Comparison of ENCODE assay signal across 24 mouse cellular contexts in genomic region chr5:141896402-141896801, GRCm38 (mm10).
"Had no signal": no experiment of that assay in that cellular context is flagged by ENCODE, and none has a peak within 500 bp of the region (broad histone marks: within the 10 kb centered on the region; RNA-seq: fewer than 3 reads in every experiment).

No protein-coding gene starts in this region.

- H3K4me3 ChIP-seq: heart, embryonic 12.5 days; hindbrain, embryonic 13.5 days; hindbrain, embryonic 15.5 days; kidney, embryonic 15.5 days; limb, embryonic 13.5 days; limb, embryonic 15.5 days; liver, embryonic 12.5 days had no signal

- H3K9ac ChIP-seq: heart, embryonic 12.5 days; hindbrain, embryonic 13.5 days; hindbrain, embryonic 15.5 days; kidney, embryonic 15.5 days; limb, embryonic 13.5 days; limb, embryonic 15.5 days; liver, embryonic 12.5 days; liver, embryonic 14.5 days had no signal

- H3K27me3 ChIP-seq: heart, embryonic 12.5 days; hindbrain, embryonic 13.5 days; hindbrain, embryonic 15.5 days; kidney, embryonic 15.5 days; limb, embryonic 13.5 days; limb, embryonic 15.5 days; liver, embryonic 12.5 days had no signal

- H3K4me1 ChIP-seq: hindbrain, embryonic 13.5 days; hindbrain, embryonic 15.5 days; kidney, embryonic 15.5 days; limb, embryonic 13.5 days; limb, embryonic 15.5 days; liver, embryonic 12.5 days had no signal

- H3K9me3 ChIP-seq: hindbrain, embryonic 13.5 days; hindbrain, embryonic 15.5 days; kidney, embryonic 15.5 days; limb, embryonic 15.5 days; liver, embryonic 12.5 days had no signal

- H3K4me2 ChIP-seq: heart, embryonic 12.5 days; hindbrain, embryonic 13.5 days; hindbrain, embryonic 15.5 days; kidney, embryonic 15.5 days; limb, embryonic 13.5 days; limb, embryonic 15.5 days; liver, embryonic 12.5 days had no signal

- H3K27ac ChIP-seq: hindbrain, embryonic 13.5 days; hindbrain, embryonic 15.5 days; hindbrain, postnatal 0 days; kidney, embryonic 15.5 days; kidney, postnatal 0 days; limb, embryonic 13.5 days; limb, embryonic 15.5 days; liver, embryonic 12.5 days; liver, embryonic 14.5 days had no signal

- DNase-seq: gastrocnemius, postnatal 14 days; gastrocnemius, postnatal 36 days; heart, adult 11 months; heart, postnatal 10 days; kidney, adult 11 months; kidney, adult 2 months; kidney, adult 9 months; kidney, postnatal 14 days; kidney, postnatal 36 days; layer of hippocampus, adult 9-11 months; layer of hippocampus, postnatal 36 days; left cerebral cortex, postnatal 4 days; lung, adult 18-20 months had no signal

- ATAC-seq: hindbrain, postnatal 0 days; intestine, embryonic 16.5 days; liver, embryonic 12.5 days had no signal

- H3K36me3 ChIP-seq: hindbrain, embryonic 13.5 days; hindbrain, embryonic 15.5 days; kidney, embryonic 15.5 days; limb, embryonic 13.5 days; limb, embryonic 15.5 days; liver, embryonic 12.5 days had no signal
